Mouse (Mus musculus): ENCODE results near the gene Rbpj.

Rbpj gene

DNA sequence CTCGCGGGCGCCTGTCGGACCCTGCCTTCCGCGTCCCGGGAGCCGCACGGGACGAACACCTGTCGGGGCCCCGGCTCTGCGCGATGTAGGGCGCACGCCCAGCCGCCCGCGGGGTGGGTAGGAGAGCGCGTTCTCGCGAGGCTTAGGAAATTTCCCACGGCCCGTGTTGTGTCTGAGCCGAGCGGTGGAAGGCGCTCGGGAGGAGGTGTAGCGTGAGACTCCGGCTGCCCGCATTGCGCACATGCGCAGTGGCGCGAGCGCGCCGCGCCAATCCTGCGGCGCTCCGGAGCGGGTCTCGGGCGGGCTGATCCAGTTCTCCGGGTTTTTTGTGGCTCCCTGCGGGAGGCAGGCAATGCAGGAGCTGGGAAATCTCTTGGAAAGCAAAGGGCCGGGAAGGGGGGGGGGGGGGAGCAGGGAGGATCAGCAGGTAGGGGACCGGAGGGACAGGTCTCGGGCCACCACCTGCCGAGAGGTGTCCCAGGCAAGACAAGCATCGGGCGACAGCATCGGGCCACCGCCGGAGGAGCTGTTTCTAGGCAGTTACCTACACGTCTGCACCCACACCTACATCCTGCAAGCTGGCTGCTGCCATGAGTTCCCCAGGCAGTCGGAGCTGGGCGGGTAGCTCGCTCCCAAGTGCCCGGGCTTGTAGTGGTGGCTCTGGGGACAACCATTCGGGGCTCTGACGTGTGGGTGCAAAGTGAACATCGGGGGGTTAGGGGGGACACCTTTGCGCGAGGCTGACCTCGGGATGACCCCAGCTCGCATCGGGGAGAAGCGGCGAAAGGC, 123.4 kb downstream of the Rbpj start:
- POLR2A ChIA-PET: interaction anchor here (0.5 to 5.5 kb wide), 105 partner anchors 9 to 1475 kb away, joined by 3 to 148 read pairs (median 5); partner anchors contain the start of genes Anapc4 (in 1 of the 4), Dhx15 (in 1 of the 4), Smim20 (in 1 of the 4) and Stim2 (in 1 of the 4)
- CTCF ChIA-PET: interaction anchor here (0.6 to 1.3 kb wide), 7 partner anchors 8 to 457 kb away, joined by 3 to 7 read pairs (median 4); no protein-coding TSS in a partner anchor

DNA sequence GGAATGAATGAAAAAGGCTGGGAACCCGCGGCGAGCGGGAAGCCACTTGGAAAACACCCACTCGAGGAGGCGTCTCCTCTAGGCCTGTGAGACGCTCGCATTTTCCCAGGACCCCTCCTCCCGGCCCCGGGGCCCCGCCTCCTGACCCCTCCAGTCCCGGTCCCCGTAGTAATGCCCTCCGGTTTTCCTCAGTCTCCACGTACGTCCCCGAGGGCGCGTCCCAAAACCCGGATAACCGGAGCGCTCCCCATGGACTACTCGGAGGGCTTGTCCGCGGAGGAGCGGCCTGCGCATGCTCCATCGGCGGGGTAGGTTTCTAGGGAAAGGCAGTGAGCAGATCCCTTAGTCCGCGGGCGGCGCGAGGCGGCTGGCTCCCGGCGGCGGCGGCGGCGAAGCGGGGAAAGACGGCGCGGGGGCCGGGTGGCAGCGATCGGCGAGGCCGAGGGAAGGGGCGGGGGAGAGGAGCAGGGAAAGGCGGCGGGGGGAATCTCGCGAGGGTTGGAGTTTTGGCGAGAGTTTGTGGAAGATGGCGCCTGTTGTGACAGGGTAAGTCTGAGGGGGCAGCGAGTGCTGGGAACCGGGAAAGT, 124.3 kb downstream of the Rbpj start:
- CTCF ChIA-PET: interaction anchor here in 2 of 4 experiments (0.7 to 1.3 kb wide), 2 partner anchors 235 to 316 kb away, joined by 3 to 4 read pairs; no protein-coding TSS in a partner anchor
- POLR2A ChIA-PET: interaction anchor here (0.5 to 5.5 kb wide), 66 partner anchors 10 to 1400 kb away, joined by 3 to 148 read pairs (median 6); partner anchors contain the start of genes Dhx15 (in 1 of the 4), Smim20 (in 1 of the 4) and Stim2 (in 1 of the 4)

DNA sequence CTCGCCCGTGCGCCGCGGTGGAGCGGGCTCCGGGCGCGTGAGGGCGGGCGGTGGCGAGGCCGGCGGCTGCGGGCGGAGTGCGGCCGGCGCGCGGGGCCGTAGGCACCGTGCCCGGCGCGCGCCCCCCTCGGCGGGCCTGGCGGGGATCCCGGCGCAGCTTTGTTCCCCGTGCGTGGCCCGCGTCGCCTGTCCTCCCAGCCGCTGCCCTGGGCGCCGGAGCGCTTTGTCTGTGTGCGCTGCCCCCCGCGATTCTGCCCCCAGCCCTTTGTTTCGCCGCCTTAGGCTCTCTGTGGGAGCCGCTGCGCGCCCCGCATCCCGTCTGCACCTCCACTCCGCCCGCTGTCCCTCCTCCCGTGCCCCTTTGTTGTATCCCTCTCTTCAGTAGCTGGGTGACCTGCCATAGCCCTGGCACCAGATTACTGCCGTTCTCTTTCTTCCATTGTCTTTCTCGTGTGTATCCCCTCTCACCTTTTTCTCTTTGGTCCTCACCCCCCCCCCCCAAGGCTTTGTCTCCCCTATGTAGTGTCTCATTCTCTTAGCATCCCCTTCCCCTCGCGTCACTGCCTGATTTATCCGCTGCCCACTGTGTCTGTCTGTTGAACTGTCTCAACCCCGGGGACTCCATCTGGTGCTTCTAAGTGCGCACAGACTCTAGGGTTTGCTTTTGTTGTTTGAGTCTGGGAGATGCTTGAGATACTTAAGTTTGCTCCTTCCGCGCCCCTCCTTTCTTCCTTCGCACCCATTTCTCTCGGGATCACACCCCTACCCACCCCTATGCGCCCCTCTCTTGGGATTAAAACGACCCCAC, 125.1 kb downstream of the Rbpj start:
- POLR2A ChIA-PET: interaction anchor here in 3 of 4 experiments (0.5 to 5.5 kb wide), 11 partner anchors 9 to 207 kb away, joined by 3 to 148 read pairs (median 3); no protein-coding TSS in a partner anchor
- CTCF ChIA-PET: no interaction called here

DNA sequence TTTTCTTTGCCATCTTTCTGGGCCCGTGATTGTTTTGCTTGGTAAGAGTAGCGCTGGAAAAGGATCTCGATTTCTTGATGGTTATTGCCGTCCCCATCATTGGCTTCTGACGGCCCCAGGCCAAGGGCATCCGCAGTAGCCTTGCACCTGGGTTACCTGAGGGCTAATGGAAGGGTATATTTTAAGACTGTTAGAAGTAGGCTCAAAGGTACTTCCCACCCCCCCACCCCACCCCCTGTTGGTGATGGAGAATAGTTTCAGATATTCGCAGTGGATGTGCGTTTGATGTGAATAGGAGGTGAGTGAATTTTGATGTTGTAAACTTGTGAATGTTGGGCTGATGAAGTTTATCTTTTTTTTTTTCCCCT, 125.7 kb downstream of the Rbpj start:
- ChIA-PET CTCF (no interaction called here), POLR2A (interaction anchor here in 3 of 4 experiments (0.6 to 6.2 kb wide), 21 partner anchors 10 to 208 kb away, joined by 3 to 148 read pairs (median 4); no protein-coding TSS in a partner anchor)

- ChIA-PET POLR2A (interaction anchor here (0.6 to 6.2 kb wide), 29 partner anchors 9 to 238 kb away, joined by 3 to 65 read pairs (median 4); no protein-coding TSS in a partner anchor), CTCF (interaction anchor here in 2 of 4 experiments (1.6 to 2.2 kb wide), 2 partner anchors 18 to 238 kb away, joined by 12 to 15 read pairs; no protein-coding TSS in a partner anchor)
These were observed 127.2 kb downstream of the Rbpj start for GRCm38 (mm10) chr5:53593080-53593688.

DNA sequence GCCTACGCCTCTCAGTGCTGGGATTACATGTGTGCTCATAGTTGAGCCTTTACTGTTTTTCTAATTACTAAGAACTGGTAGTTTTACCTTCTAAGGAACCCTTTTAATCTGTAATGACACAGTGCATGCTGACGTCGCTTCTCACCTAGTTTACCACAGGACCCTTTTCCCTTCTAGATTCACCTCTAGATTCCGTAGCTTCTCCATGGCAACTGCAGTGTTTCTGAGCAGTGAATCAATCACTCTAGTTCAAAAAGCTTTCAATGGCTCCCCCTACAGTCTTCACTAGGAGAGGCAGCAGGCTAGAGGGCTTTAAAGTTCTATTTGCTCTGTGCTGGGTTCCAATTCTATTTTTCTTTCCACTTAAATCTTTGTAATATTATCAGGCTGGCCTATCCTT, 128.3 kb downstream of the Rbpj start:
- ChIA-PET CTCF (interaction anchor here (0.5 to 2.2 kb wide), 21 partner anchors 10 to 276 kb away, joined by 3 to 15 read pairs (median 4); no protein-coding TSS in a partner anchor), POLR2A (interaction anchor here (0.6 to 6.2 kb wide), 35 partner anchors 8 to 239 kb away, joined by 3 to 65 read pairs (median 4); no protein-coding TSS in a partner anchor)

- ChIA-PET POLR2A (interaction anchor here (0.6 to 1.5 kb wide), 9 partner anchors 9 to 972 kb away, joined by 3 to 6 read pairs (median 3); no protein-coding TSS in a partner anchor), CTCF (interaction anchor here in 3 of 4 experiments (0.7 to 1.0 kb wide), 4 partner anchors 10 to 74 kb away, joined by 3 to 7 read pairs (median 4); no protein-coding TSS in a partner anchor)
These were observed 132.6 kb downstream of the Rbpj start for GRCm38 (mm10) chr5:53598510-53598909.

GRCm38 (mm10) chr5:53599116-53599515, 133.2 kb downstream of the Rbpj start:
- ChIA-PET POLR2A (interaction anchor here (0.7 to 1.5 kb wide), 7 partner anchors 10 to 972 kb away, joined by 3 to 6 read pairs (median 3); no protein-coding TSS in a partner anchor), CTCF (interaction anchor here in 3 of 4 experiments (0.7 to 1.0 kb wide), 3 partner anchors 9 to 73 kb away, joined by 3 to 7 read pairs (median 4); no protein-coding TSS in a partner anchor)

DNA sequence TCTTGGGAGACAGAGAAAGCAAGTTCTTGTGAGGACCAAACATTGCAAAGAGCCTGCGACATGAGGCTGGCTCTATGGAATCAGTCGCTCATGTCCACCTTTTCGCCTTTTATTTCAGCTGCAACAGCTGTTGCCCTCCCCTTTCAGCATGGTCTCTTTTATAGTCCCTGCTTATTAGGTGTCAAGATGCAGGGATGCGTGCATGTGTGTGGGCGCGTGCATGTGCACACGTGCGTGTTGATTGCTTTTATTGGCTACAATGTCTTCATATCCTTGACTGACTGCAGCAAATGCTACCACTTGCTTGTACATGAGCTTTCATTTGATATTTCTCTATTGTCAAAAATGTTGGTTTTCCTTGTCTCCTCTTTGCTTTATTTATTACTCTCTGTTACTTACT, 136.2 kb downstream of the Rbpj start:
- CTCF ChIA-PET: interaction anchor here in 1 of 4 experiments (1.1 kb wide), 1 partner anchor 25 kb away, joined by 3 read pairs; no protein-coding TSS in a partner anchor
- POLR2A ChIA-PET: interaction anchor here (0.5 to 5.0 kb wide), 16 partner anchors 8 to 533 kb away, joined by 3 to 28 read pairs (median 3); no protein-coding TSS in a partner anchor

DNA sequence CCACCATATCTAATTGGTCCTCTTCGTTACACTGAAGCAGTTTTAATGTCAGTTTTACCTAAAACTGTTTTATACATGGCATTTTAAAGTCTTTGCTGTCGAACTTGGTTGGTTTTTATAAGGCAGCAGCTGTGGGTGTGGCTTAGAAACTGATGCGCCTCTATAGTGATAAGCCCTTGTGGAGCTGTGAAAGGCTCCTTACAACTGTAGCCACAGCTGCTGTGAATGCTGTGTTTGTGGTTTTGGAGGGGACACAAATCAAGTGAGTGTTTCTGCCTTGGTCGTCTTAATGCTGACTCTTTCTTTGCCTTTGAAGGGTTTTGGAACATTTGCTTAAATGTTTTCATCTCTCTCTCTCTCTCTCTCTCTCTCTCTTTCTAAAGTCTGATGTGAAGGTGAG, 139.5 kb downstream of the Rbpj start:
- CTCF ChIA-PET: interaction anchor here in 1 of 4 experiments (0.6 kb wide), 1 partner anchor 31 kb away, joined by 3 read pairs; no protein-coding TSS in a partner anchor
- POLR2A ChIA-PET: interaction anchor here in 3 of 4 experiments (0.7 to 5.0 kb wide), 7 partner anchors 9 to 267 kb away, joined by 3 to 32 read pairs (median 4); no protein-coding TSS in a partner anchor

GRCm38 (mm10) chr5:53607230-53607996, 141.5 kb downstream of the Rbpj start:
- POLR2A ChIA-PET: interaction anchor here in 2 of 4 experiments (0.6 to 4.7 kb wide), 14 partner anchors 11 to 283 kb away, joined by 3 to 32 read pairs (median 5); no protein-coding TSS in a partner anchor
- CTCF ChIA-PET: interaction anchor here in 2 of 4 experiments (0.6 to 1.3 kb wide), 3 partner anchors 12 to 283 kb away, joined by 3 to 5 read pairs (median 4); no protein-coding TSS in a partner anchor

- POLR2A ChIA-PET: interaction anchor here in 3 of 4 experiments (0.5 to 4.1 kb wide), 9 partner anchors 11 to 77 kb away, joined by 3 to 32 read pairs (median 7); no protein-coding TSS in a partner anchor
- CTCF ChIA-PET: interaction anchor here in 1 of 4 experiments (0.7 kb wide), 1 partner anchor 25 kb away, joined by 3 read pairs; no protein-coding TSS in a partner anchor
These were observed 152.9 kb downstream of the Rbpj start for GRCm38 (mm10) chr5:53618844-53619243.

DNA sequence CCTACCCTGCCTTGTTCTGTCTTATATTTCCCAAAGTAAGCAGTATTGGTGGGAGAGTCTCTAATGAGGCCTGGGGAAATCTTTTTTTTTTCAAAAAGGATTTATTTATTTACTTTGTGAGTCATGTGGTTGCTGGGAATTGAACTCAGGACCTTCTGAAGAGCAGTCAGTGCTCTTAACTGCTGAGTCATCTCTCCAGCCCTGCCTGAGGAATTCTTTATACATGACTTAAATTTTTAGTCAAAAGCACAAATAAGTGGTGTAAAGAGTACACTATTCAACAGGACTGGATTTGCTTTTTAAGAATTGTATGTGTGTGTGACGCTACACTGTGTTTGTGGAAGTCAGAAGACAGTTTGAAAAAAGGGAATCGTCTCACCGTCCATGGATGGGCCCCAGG, 166.1 kb downstream of the Rbpj start:
- ChIA-PET CTCF (no interaction called here), POLR2A (interaction anchor here in 1 of 4 experiments (0.7 to 5.3 kb wide), 7 partner anchors 8 to 348 kb away, joined by 3 to 32 read pairs (median 6); no protein-coding TSS in a partner anchor)

DNA sequence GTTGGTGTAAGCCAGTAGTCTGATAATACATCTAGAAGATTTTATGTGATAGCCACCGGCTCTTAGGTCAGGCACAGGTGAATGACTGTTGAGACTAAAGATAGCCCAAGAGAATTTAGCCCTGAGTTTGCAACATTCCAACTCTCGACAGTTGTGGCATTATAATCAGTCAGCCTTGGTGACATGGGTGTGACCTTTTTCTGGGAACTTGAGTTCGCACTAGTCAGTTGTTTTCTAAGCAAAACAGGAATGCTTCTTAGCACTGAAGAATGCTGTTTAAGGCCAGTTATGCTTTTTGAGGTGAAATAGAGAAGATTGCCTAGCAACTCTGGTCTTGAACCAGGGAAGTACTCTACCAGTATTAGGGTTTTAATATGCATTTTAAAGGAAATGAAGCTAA, 170.8 kb downstream of the Rbpj start:
- ChIA-PET POLR2A (interaction anchor here in 1 of 4 experiments (0.7 to 5.3 kb wide), 15 partner anchors 8 to 272 kb away, joined by 3 to 32 read pairs (median 4); no protein-coding TSS in a partner anchor), CTCF (interaction anchor here in 2 of 4 experiments (1.1 to 1.6 kb wide), 2 partner anchors 282 kb away, joined by 3 to 10 read pairs; no protein-coding TSS in a partner anchor)

GRCm38 (mm10) chr5:53637206-53637605, 171.3 kb downstream of the Rbpj start:
- POLR2A ChIA-PET: interaction anchor here in 1 of 4 experiments (1.0 to 5.3 kb wide), 9 partner anchors 8 to 273 kb away, joined by 3 to 32 read pairs (median 4); no protein-coding TSS in a partner anchor
- CTCF ChIA-PET: interaction anchor here in 1 of 4 experiments (1.6 kb wide), 1 partner anchor 282 kb away, joined by 10 read pairs; no protein-coding TSS in a partner anchor

DNA sequence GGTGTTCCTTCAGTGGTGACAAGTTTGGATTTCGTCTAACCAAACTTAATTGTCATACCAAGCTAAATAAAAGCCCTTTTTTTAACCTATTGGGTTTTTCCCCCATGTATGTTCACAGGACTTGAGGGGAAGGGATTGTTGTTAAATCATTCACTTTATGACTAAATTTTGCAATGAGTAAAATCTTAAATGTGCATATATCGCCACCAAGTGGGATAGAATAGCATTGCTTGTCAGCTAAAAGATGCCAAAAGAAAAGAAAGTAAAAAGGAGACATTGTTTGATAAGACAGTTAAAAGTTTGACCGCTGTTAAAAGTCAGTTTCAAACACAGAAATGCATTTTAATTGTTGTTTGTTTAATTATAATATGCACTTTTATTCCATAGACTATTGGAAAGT, 172.7 kb downstream of the Rbpj start:
- POLR2A ChIA-PET: interaction anchor here in 3 of 4 experiments (0.6 to 1.2 kb wide), 4 partner anchors 11 to 31 kb away, joined by 3 to 4 read pairs (median 3); no protein-coding TSS in a partner anchor
- CTCF ChIA-PET: interaction anchor here in 3 of 4 experiments (0.7 to 1.7 kb wide), 5 partner anchors 33 to 316 kb away, joined by 3 to 5 read pairs (median 3); no protein-coding TSS in a partner anchor
